Mouse (Mus musculus) activated CD4-positive, CD25-positive, alpha-beta regulatory T cell, adult 9 weeks (primary cell): ENCODE data around the gene Usp22. TPM values are rescaled to one million over a fixed set of nuclear protein-coding genes. Genes with fewer than 3 reads are reported as not detected.

Experiments used
- polyA plus RNA-seq: library from polyadenylated mRNA; unstranded; fragments of 100-300 nt; shearing (Covaris generic); gene quantifications from one replicate; pipeline ENCODE4 v1.2.1, GENCODE M21; 2017

The Usp22 gene
- polyA plus RNA-seq, result 19.2 TPM

DNA sequence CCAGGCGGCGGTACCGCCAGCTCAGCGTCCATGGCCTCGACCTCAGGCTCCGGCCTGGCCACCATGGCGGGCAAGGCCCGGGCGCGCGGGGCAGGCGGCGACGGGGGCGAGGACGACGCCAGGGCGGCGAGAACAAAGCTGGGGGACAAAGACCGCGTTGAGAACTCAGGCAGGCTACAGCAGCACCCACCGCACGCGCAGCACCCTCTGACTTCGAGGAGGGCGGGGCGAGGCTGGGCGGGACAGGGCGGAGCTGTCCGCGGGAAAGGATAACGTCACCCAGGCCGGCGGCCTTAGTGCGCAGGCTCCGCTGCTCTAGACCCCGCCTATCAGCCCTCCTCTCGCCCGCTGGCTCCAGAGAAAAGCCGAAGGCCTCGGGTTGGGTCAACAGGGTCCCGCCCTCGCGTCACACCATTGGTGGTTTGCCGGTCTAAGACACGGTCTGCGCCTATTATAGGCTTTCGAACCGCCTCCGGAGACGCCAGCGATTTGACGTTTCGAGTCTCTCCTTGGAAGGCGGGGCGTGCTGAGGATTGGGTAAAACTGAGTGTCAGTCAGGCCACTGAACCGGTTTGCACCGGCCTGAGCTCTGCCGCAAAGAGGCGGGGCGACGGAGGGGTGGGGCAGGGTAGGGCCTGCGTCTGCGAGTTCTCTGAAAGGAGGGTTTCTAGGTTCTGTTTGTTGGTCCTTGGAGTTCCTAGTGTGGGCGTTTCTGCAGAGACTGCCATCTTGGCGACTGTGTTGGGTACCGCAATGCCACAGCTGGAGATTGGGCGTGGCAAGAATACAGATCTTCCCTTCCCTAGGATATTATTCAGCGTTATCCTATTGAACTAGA, at the start of gene Usp22:
Gene Usp22 (minus strand): TSS at position 235 of the 838 bp plus-strand sequence.

GRCm38 (mm10) chr11:61207487-61208246, 32.8 kb upstream of the Usp22 start, which contains the start of gene Aldh3a1:
Gene Aldh3a1 (plus strand): TSS chr11:61207537.

GRCm38 (mm10) chr11:61126606-61127355, 48.1 kb downstream of the Usp22 start, which contains the start of gene Tnfrsf13b:
Gene Tnfrsf13b (plus strand): TSS chr11:61126755.

Other genes starting within 250 kb of the Usp22 start
- 56.4 TPM for gene Map2k3, start 243.0 kb downstream of the Usp22 start, polyA plus RNA-seq
- gene Kcnj12, start 152.5 kb downstream of the Usp22 start, polyA plus RNA-seq, result not detected
- gene Tnfrsf13b, start 48.3 kb downstream of the Usp22 start, polyA plus RNA-seq, result 75.9 TPM
- gene Aldh3a1, start 32.5 kb upstream of the Usp22 start, polyA plus RNA-seq, result not detected
- 55.8 TPM for gene Aldh3a2, start 92.4 kb upstream of the Usp22 start, polyA plus RNA-seq
- gene Slc47a2, start 167.8 kb upstream of the Usp22 start, polyA plus RNA-seq, result not detected
- gene Slc47a1, start 203.3 kb upstream of the Usp22 start, polyA plus RNA-seq, result not detected